Mouse (Mus musculus): ENCODE measurements at regions not wholly inside any gene's neighbourhood (a gene's known extent, or its start where the extent isn't known, plus 50 kb on each side); places are given as distances from the start of the nearest gene placed in this dataset.

DNA sequence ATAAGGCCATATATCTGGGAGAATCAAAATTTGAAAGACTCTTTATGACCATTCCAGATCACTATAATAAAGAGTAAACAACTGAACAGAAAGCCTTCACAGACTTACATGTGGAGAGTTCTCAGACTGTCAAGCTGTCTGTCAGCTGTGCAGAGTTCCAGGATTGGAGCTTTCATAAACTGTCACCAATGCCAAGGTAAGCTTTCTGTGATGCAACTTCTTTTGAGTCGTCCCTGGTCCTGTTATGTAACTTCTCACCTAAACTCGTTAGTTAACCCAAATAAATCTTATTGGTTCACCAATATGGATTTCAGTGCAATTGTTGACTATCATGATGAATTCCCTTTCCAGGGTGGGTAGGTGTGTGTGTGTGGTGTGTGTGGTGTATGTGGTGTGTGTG is 460.6 kb downstream of the Zfp619 start:
- Histone ChIP-seq H3K27me3 (replicated peaks; ENCODE audit: control insufficient read depth, insufficient read depth, low read length) (no peaks in the 10 kb centered on the region), H3K4me3 (ENCODE audit: low read length) (no peak overlapping the region), H3K36me3 (ENCODE audit: control insufficient read depth, insufficient read depth, low read length) (no peaks in the 10 kb centered on the region), H3K9me3 (ENCODE audit: control insufficient read depth, low read length) (no peaks in the 10 kb centered on the region), H3K9ac (ENCODE audit: low read depth, low read length) (no peak overlapping the region), H3K27ac (ENCODE audit: low read depth, low read length) (no peak overlapping the region), H3K4me2 (ENCODE audit: low read length) (no peak overlapping the region), H3K4me1 (ENCODE audit: control insufficient read depth, insufficient read depth, low read depth, low read length) (no peaks in the 10 kb centered on the region)
- 86% methylated on average over 2 of the region's 2 CpGs for WGBS
- ATAC-seq, result no peak

DNA sequence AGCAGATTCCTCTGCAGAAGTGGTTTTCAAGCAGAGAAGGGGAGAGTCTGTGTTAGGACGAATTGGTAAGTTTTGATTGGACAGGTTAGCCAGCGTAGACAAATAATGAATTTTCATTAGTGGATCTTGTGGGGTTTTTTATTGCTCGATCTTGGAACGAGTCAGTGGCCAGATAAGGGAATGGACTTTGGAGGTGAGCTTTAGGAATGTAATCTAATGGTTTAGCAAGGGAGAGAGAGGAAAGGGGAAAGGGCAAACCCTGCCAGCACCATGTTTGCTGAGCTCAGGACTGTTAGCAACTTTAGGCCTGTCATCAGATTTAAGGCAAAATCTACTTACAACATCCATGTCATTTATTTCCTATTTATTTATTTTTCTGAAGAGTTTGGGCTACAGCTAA is 464.1 kb downstream of the Zfp619 start:
- Histone ChIP-seq H3K9me3 (ENCODE audit: control insufficient read depth, low read length) (no peaks in the 10 kb centered on the region), H3K4me2 (ENCODE audit: low read length) (no peak overlapping the region), H3K4me3 (ENCODE audit: low read length) (no peak overlapping the region), H3K27ac (ENCODE audit: low read depth, low read length) (no peak overlapping the region), H3K9ac (ENCODE audit: low read depth, low read length) (no peak overlapping the region), H3K27me3 (replicated peaks; ENCODE audit: control insufficient read depth, insufficient read depth, low read length) (no peaks in the 10 kb centered on the region), H3K4me1 (ENCODE audit: control insufficient read depth, insufficient read depth, low read depth, low read length) (no peaks in the 10 kb centered on the region), H3K36me3 (ENCODE audit: control insufficient read depth, insufficient read depth, low read length) (no peaks in the 10 kb centered on the region)
- 88% methylated on average over 4 of the region's 4 CpGs for WGBS
- ATAC-seq, result no peak
